Mouse (Mus musculus) stomach, postnatal 0 days (tissue): Measurements from ENCODE around the gene Fgfr4.

ENCODE experiments used
- CTCF ChIP-seq: IDR thresholded peaks from 2 replicates; pipeline ENCODE4 v1.5.1; 2016; ENCODE audit warnings: antibody characterized with exemption, low read depth, mild to moderate bottlenecking, moderate library complexity
- EP300 ChIP-seq: optimal IDR thresholded peaks from 2 replicates; pipeline ENCODE3; 2016; ENCODE audit warnings: antibody characterized with exemption

DNA sequence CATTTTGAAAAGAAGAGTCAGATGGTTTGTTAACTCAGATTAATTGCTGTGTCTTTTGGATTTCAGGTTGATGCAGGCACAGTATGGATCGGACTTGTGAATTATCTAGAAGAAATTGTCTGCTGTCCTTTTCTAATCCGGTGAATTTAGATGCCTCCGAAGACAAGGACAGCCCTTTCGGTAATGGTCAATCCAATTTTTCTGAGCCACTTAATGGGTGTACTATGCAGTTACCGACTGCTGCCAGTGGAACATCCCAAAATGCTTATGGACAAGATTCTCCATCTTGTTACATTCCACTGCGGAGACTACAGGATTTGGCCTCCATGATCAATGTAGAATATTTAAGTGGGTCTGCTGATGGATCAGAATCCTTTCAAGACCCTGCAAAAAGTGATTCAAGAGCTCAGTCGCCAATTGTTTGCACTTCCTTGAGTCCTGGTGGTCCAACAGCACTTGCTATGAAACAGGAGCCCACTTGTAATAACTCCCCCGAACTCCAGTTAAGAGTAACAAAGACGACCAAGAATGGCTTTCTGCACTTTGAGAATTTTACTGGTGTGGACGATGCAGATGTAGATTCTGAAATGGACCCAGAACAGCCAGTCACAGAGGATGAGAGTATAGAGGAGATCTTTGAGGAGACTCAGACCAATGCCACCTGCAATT lies 60.8 kb downstream of the Fgfr4 start:
- TF ChIP-seq CTCF, result no peak
- TF ChIP-seq EP300, result no peak
